Mouse (Mus musculus): ENCODE results near the gene Gnaq. TPM values are rescaled to one million over a fixed set of nuclear protein-coding genes. Genes with fewer than 3 reads are reported as not detected.

Gene Gnaq
- polyA plus RNA-seq, 1 experiment from 2014 or later = 26.7 TPM

DNA sequence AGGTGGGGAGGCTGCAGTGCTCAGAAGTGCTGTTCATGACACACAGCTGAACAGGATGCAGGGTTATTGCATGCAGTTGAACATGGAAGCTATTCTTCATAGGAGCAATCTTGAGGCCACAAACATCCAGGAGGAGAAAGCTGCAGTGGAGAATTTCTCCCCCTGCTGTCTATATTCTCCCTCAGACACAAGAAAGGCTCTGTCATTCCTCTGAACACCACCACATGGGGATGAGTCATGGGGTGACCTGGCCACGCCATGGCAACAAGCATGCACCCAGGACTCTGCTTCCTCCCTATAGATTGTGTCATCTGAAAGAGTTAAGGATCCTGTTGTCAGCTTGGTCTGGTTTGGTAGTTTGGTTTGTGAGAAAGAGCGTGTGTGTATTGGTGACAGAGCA, 239.0 kb downstream of the Gnaq start:
- Histone ChIP-seq H3K4me1 (ENCODE audit: control insufficient read depth, insufficient read depth, low read length) (peaks cover 35% of the 10 kb centered on the region), H3K36me3 (ENCODE audit: control insufficient read depth, insufficient read depth, low read length) (no peaks in the 10 kb centered on the region), H3K9ac (ENCODE audit: low read depth, low read length) (no peak overlapping the region), H3K27me3 (replicated peaks; ENCODE audit: control insufficient read depth, insufficient read depth, low read length) (no peaks in the 10 kb centered on the region), H3K27ac (ENCODE audit: low read length) (no peak overlapping the region), H3K4me2 (ENCODE audit: low read depth, low read length) (no peak overlapping the region), H3K9me3 (ENCODE audit: control insufficient read depth, low read length) (no peaks in the 10 kb centered on the region), H3K4me3 (ENCODE audit: low read length) (no peak overlapping the region)
- 76% methylated on average over 2 of the region's 2 CpGs for WGBS
- ATAC-seq = no peak

DNA sequence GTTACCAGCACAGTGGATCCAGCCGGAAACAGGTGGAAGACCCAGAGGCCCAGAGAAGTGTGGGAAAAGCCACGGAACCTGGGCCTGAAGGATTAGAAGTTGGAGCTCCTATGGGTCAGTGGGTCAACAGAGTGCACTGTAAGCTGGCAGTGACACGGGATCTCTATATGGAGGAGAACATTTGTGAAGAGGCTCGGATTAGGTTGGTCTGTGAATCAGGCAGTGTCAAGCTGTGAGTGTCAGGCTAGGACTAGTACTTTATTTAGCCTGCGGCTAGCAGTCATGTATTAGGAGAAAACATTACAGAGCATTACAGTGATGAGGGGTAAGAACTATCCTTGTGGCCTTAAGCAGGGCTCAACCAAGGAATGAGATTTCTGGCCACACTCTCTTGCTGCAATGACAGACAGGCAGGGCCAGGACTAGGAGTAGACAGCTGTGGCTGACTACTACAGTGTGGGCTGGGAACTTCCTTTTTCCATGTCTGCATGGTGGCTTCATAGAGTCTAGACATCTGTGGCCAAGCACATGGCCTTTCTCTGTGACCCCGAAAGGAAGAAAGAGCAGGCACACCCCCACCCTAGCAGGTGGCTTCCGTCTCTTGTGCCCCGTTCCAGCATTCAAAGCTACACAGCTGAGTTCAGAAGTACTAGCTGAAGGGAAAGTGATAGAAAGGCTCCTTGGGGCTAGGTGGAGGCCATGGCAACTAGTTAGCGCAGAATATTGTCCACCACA, 240.3 kb downstream of the Gnaq start:
- no peaks in the 10 kb centered on the region for H3K9me3 ChIP-seq (ENCODE audit: control insufficient read depth, low read length)
- H3K4me2 ChIP-seq (ENCODE audit: low read depth, low read length) = no peak overlapping the region
- ATAC-seq = no peak
- WGBS = 66% methylated on average over 9 of the region's 9 CpGs
- H3K4me3 ChIP-seq (ENCODE audit: low read length) = no peak overlapping the region
- peaks cover 31% of the 10 kb centered on the region for H3K4me1 ChIP-seq (ENCODE audit: control insufficient read depth, insufficient read depth, low read length)
- H3K27me3 ChIP-seq (replicated peaks; ENCODE audit: control insufficient read depth, insufficient read depth, low read length) = no peaks in the 10 kb centered on the region
- no peak overlapping the region for H3K27ac ChIP-seq (ENCODE audit: low read length)
- H3K36me3 ChIP-seq (ENCODE audit: control insufficient read depth, insufficient read depth, low read length) = no peaks in the 10 kb centered on the region
- no peak overlapping the region for H3K9ac ChIP-seq (ENCODE audit: low read depth, low read length)

DNA sequence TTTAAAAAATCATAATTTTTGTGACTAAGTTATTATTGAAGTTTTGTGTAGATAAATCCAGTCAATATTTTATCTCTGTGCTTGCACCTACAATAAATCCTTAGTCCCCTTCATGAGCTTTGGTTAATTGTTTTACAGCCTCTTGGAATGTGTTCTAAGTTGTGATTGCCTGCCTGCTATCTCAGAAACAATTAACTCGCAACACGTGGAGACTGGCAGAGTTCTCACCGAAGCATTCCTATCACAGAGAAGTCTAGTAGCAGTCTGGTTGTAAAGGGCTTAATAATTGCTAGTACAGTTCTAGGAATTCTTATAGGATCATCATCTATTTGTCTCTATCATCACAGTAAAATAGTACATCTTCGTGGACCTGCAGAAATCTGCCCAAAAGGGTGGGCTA, 243.2 kb downstream of the Gnaq start:
- Histone ChIP-seq H3K4me3 (ENCODE audit: low read length) (no peak overlapping the region), H3K36me3 (ENCODE audit: control insufficient read depth, insufficient read depth, low read length) (0 out of 2 replicates have a peak, but pooled peaks cover 2% of the 10 kb centered on the region), H3K9ac (ENCODE audit: low read depth, low read length) (no peak overlapping the region), H3K4me1 (ENCODE audit: control insufficient read depth, insufficient read depth, low read length) (peaks cover 28% of the 10 kb centered on the region), H3K27me3 (replicated peaks; ENCODE audit: control insufficient read depth, insufficient read depth, low read length) (no peaks in the 10 kb centered on the region), H3K4me2 (ENCODE audit: low read depth, low read length) (no peak overlapping the region), H3K27ac (ENCODE audit: low read length) (no peak overlapping the region), H3K9me3 (ENCODE audit: control insufficient read depth, low read length) (no peaks in the 10 kb centered on the region)
- WGBS = 33% methylated on average over 4 of the region's 4 CpGs
- ATAC-seq = peak; percentile 84

DNA sequence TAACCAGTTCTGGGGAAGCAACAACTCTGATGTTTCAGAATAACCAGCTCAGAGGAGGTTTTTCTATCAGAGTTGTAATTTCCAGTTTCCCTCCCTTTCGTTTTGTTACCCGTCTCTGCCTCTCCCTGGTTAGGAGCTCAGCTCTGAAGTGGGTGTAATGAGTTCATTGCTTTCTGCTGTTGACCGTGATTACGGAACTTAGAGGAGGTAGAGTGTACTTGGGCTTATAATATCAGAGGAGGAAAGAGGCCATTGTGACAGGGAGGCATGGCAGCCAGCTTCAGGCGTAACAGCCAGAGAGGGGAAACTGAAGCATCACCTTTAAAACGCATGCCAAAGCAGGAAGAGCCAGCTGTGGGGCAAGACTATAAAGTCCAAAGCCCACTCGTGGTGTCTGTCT, 245.9 kb downstream of the Gnaq start:
- Histone ChIP-seq H3K9ac (ENCODE audit: low read depth, low read length) (no peak overlapping the region), H3K36me3 (ENCODE audit: control insufficient read depth, insufficient read depth, low read length) (0 out of 2 replicates have a peak, but pooled peaks cover 2% of the 10 kb centered on the region), H3K27me3 (replicated peaks; ENCODE audit: control insufficient read depth, insufficient read depth, low read length) (no peaks in the 10 kb centered on the region), H3K4me1 (ENCODE audit: control insufficient read depth, insufficient read depth, low read length) (peaks cover 16% of the 10 kb centered on the region), H3K27ac (ENCODE audit: low read length) (no peak overlapping the region), H3K4me3 (ENCODE audit: low read length) (no peak overlapping the region), H3K4me2 (ENCODE audit: low read depth, low read length) (no peak overlapping the region), H3K9me3 (ENCODE audit: control insufficient read depth, low read length) (no peaks in the 10 kb centered on the region)
- WGBS = 82% methylated on average over 7 of the region's 7 CpGs
- ATAC-seq = no peak

DNA sequence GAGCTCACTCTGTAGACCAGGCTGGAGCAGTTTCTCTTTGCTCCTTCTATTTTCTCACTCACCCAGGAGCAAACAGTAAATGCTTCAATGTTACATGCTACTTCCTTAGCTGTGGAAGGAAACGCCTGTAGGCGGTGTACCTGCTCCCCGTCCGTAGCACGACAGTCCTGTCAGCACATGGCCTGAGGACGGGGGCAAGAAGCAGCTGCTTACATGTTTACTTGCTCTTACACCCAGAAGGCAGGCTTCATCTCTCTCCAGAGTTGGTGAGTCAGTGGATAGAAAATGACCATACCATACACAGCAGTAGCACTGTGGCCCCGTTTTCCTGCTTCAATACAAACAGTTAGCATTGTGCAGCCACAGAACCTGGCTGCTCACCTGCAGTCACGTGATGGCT, 247.1 kb downstream of the Gnaq start:
- Histone ChIP-seq H3K27me3 (replicated peaks; ENCODE audit: control insufficient read depth, insufficient read depth, low read length) (no peaks in the 10 kb centered on the region), H3K4me1 (ENCODE audit: control insufficient read depth, insufficient read depth, low read length) (peaks cover 9% of the 10 kb centered on the region), H3K4me3 (ENCODE audit: low read length) (no peak overlapping the region), H3K36me3 (ENCODE audit: control insufficient read depth, insufficient read depth, low read length) (0 out of 2 replicates have a peak, but pooled peaks cover 2% of the 10 kb centered on the region), H3K4me2 (ENCODE audit: low read depth, low read length) (no peak overlapping the region), H3K9me3 (ENCODE audit: control insufficient read depth, low read length) (no peaks in the 10 kb centered on the region), H3K27ac (ENCODE audit: low read length) (no peak overlapping the region), H3K9ac (ENCODE audit: low read depth, low read length) (no peak overlapping the region)
- 79% methylated on average over 8 of the region's 8 CpGs for WGBS
- ATAC-seq = no peak

DNA sequence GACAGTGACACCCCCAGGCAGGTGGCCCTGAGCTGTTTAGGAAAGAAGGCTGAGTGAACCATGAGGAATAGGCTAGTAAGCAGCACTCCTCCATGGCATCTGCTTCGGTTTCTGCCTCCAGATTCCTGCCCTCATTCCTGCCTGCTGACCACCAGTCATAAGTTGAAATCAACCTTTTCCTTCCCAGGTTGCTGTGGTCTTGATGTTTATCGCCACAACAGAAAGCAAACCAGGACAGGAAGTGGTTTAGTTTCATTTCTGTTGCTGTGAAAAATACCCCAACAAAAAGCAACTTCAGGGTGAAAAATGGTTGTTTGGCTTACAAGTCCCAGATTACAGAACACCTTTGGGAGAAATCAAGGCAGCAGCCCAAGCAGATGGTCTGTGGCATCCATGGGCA, 249.8 kb downstream of the Gnaq start:
- Histone ChIP-seq H3K9me3 (ENCODE audit: control insufficient read depth, low read length) (no peaks in the 10 kb centered on the region), H3K27ac (ENCODE audit: low read length) (peak overlapping the region; percentile 31), H3K27me3 (replicated peaks; ENCODE audit: control insufficient read depth, insufficient read depth, low read length) (no peaks in the 10 kb centered on the region), H3K36me3 (ENCODE audit: control insufficient read depth, insufficient read depth, low read length) (0 out of 2 replicates have a peak, but pooled peaks cover 2% of the 10 kb centered on the region), H3K4me1 (ENCODE audit: control insufficient read depth, insufficient read depth, low read length) (no peaks in the 10 kb centered on the region; the same call in 1 of the 2 replicates), H3K4me2 (ENCODE audit: low read depth, low read length) (no peak overlapping the region), H3K4me3 (ENCODE audit: low read length) (no peak overlapping the region), H3K9ac (ENCODE audit: low read depth, low read length) (no peak overlapping the region)
- ATAC-seq = no peak
- 76% methylated on average over 2 of the region's 2 CpGs for WGBS

DNA sequence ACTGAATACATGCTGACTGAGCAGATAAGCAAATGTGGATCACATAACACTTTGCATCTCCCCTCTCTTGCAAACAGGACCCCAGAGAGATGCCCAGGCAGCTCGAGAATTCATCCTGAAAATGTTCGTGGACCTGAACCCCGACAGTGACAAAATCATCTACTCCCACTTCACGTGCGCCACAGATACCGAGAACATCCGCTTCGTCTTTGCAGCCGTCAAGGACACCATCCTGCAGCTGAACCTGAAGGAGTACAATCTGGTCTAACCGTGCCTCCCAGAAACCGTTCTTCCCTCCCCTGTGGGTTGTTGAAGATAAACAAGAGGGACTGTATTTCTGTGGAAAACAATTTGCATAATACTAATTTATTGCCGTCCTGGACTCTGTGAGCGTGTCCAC, 250.5 kb downstream of the Gnaq start:
- peak overlapping the region; percentile 31; the same call in 1 of the 2 replicates for H3K27ac ChIP-seq (ENCODE audit: low read length)
- no peak overlapping the region for H3K4me2 ChIP-seq (ENCODE audit: low read depth, low read length)
- WGBS = 71% methylated on average over 13 of the region's 13 CpGs
- H3K9ac ChIP-seq (ENCODE audit: low read depth, low read length) = no peak overlapping the region
- H3K9me3 ChIP-seq (ENCODE audit: control insufficient read depth, low read length) = no peaks in the 10 kb centered on the region
- 0 out of 2 replicates have a peak, but pooled peaks have one; percentile 36 for ATAC-seq
- H3K4me3 ChIP-seq (ENCODE audit: low read length) = no peak overlapping the region
- H3K27me3 ChIP-seq (replicated peaks; ENCODE audit: control insufficient read depth, insufficient read depth, low read length) = no peaks in the 10 kb centered on the region
- H3K36me3 ChIP-seq (ENCODE audit: control insufficient read depth, insufficient read depth, low read length) = 0 out of 2 replicates have a peak, but pooled peaks cover 2% of the 10 kb centered on the region
- no peaks in the 10 kb centered on the region; the same call in 1 of the 2 replicates for H3K4me1 ChIP-seq (ENCODE audit: control insufficient read depth, insufficient read depth, low read length)

DNA sequence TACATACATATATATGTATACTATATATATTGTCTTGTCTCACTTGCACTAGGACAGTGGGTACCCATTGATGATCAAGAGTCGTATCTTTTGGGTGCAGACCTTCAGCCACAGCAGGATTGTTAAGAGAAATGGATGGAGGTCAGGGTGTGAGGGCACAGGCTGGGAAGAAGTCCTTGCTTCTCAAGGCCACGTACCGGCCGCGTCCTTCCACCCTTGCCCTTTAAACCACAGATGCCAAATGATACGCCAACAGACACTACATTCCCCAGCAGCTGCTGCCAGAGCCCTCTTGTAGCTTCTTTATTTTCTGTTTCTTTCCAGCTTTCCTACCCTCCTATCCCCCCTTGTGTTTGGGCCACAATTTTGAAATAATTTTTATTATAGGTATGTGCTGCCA, 251.5 kb downstream of the Gnaq start:
- Histone ChIP-seq H3K4me2 (ENCODE audit: low read depth, low read length) (no peak overlapping the region), H3K27ac (ENCODE audit: low read length) (no peak overlapping the region), H3K36me3 (ENCODE audit: control insufficient read depth, insufficient read depth, low read length) (no peaks in the 10 kb centered on the region), H3K27me3 (replicated peaks; ENCODE audit: control insufficient read depth, insufficient read depth, low read length) (no peaks in the 10 kb centered on the region), H3K4me3 (ENCODE audit: low read length) (no peak overlapping the region), H3K4me1 (ENCODE audit: control insufficient read depth, insufficient read depth, low read length) (peaks cover 4% of the 10 kb centered on the region), H3K9ac (ENCODE audit: low read depth, low read length) (no peak overlapping the region), H3K9me3 (ENCODE audit: control insufficient read depth, low read length) (no peaks in the 10 kb centered on the region)
- 85% methylated on average over 6 of the region's 6 CpGs for WGBS
- ATAC-seq = no peak

DNA sequence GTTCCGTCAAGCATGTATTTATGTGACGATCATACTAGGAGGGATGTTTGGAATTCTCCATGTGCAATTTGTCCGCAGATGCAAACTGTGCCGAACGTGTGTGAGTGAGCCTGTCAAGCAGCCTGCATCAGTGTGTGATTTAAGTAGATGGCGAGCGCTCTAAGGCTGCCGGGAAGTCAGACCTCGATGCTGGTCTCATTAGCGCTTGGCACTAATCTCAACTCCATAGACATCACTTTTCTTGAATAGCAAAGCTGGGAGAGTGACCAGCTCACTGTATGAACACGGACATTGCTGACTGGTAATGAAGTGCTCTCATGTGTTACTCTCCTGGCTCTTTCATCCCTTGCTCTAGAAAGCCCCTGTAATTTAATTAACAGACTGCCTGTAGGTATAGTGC, 252.3 kb downstream of the Gnaq start:
- Histone ChIP-seq H3K27ac (ENCODE audit: low read length) (no peak overlapping the region), H3K4me3 (ENCODE audit: low read length) (no peak overlapping the region), H3K4me1 (ENCODE audit: control insufficient read depth, insufficient read depth, low read length) (peaks cover 4% of the 10 kb centered on the region), H3K36me3 (ENCODE audit: control insufficient read depth, insufficient read depth, low read length) (no peaks in the 10 kb centered on the region), H3K27me3 (replicated peaks; ENCODE audit: control insufficient read depth, insufficient read depth, low read length) (no peaks in the 10 kb centered on the region), H3K4me2 (ENCODE audit: low read depth, low read length) (no peak overlapping the region), H3K9me3 (ENCODE audit: control insufficient read depth, low read length) (no peaks in the 10 kb centered on the region), H3K9ac (ENCODE audit: low read depth, low read length) (no peak overlapping the region)
- ATAC-seq = no peak
- 62% methylated on average over 11 of the region's 11 CpGs for WGBS

Data from intestine, embryonic 16.5 days (tissue).